Comparison of ENCODE assay signal across 8 mouse cellular contexts in genomic region chr2:90624920-90625319, GRCm38 (mm10). TPM values are rescaled to one million over a fixed set of nuclear protein-coding genes. Genes with fewer than 3 reads are reported as not detected.
DNase-seq lines count a peak whose midpoint lies in the region; ATAC-seq and TF ChIP-seq lines count a peak whose summit lies in the region.

No protein-coding gene starts in this region.

- no peaks in the 10 kb centered on the region for H3K27me3 ChIP-seq in midbrain, embryonic 12.5 days
- no peaks in the 10 kb centered on the region for H3K27me3 ChIP-seq in spleen, adult 2 months (ENCODE audit: control insufficient read depth, insufficient read depth, low read length)

- H3K36me3 ChIP-seq in midbrain, embryonic 12.5 days = no peaks in the 10 kb centered on the region
- no peaks in the 10 kb centered on the region for H3K36me3 ChIP-seq in spleen, adult 2 months (ENCODE audit: control insufficient read depth, insufficient read depth, low read length)

- H3K4me1 ChIP-seq in midbrain, embryonic 12.5 days = no peaks in the 10 kb centered on the region
- no peaks in the 10 kb centered on the region for H3K4me1 ChIP-seq in spleen, adult 2 months (ENCODE audit: control insufficient read depth, insufficient read depth, insufficient read length)

- WGBS in midbrain, embryonic 12.5 days = 19% methylated on average over 6 of the region's 6 CpGs
- WGBS in spleen, adult 2 months = 18% methylated on average over 6 of the region's 6 CpGs

- no peak overlapping the region for H3K9ac ChIP-seq in midbrain, embryonic 12.5 days (replicated peaks)

- H3K9me3 ChIP-seq in midbrain, embryonic 12.5 days = no peaks in the 10 kb centered on the region

- peak; percentile 41; the same call in 1 of the 2 replicates for TF ChIP-seq CTCF in spleen, adult 2 months (IDR thresholded peaks at IDR 0.05; ENCODE audit: extremely low read depth, insufficient read depth, insufficient read length, insufficient replicate concordance)

- peak; percentile 30 to 32 for DNase-seq in urinary bladder, adult 18-20 months (ENCODE audit: low spot score in 2 of 2)
- DNase-seq in urinary bladder, adult 2 months (ENCODE audit: low spot score) = no peak
- peak; percentile 79 to 90 for DNase-seq in cerebellum, postnatal 25 days
- DNase-seq in gastrocnemius, postnatal 10 days = peak; percentile 64
- DNase-seq in kidney, adult 11 months = peak; percentile 76
- DNase-seq in left cerebral cortex, postnatal 36 days (ENCODE audit: low spot score in 2 of 2) = peak; percentile 29 to 52
- DNase-seq in spleen, adult 2 months (ENCODE audit: low read depth in 1 of 2, low spot score in 2 of 2) = peak; percentile 56 to 72

- no peak overlapping the region for H3K27ac ChIP-seq in midbrain, embryonic 12.5 days (replicated peaks)
- no peak overlapping the region for H3K27ac ChIP-seq in spleen, adult 2 months (ENCODE audit: insufficient read depth, low read length)

- TF ChIP-seq POLR2A in spleen, adult 2 months (IDR thresholded peaks at IDR 0.05; ENCODE audit: low read depth, low read length) = no peak

- no peak overlapping the region for H3K4me3 ChIP-seq in midbrain, embryonic 12.5 days
- H3K4me3 ChIP-seq in spleen, adult 2 months (ENCODE audit: extremely low read depth, insufficient read depth, insufficient read length) = no peak overlapping the region

- H3K4me2 ChIP-seq in midbrain, embryonic 12.5 days (replicated peaks) = no peak overlapping the region

- 0 out of 2 replicates have a peak, but pooled peaks have one; percentile 49 for ATAC-seq in midbrain, embryonic 12.5 days (ENCODE audit: low FRiP score, low read depth)

- intact Hi-C loops in left cerebral cortex, postnatal 36 days (cut with DNase I) = loop anchor here (2.0 to 5.0 kb wide), 2 partner anchors 43 to 150 kb away; partner anchors contain the start of gene Ptprj

RNA-seq across cellular contexts. Expression of gene Ptprj, which starts 44.5 kb away (rescaled TPM):
- polyA plus RNA-seq in urinary bladder, adult 2 months (2012; rRNA removed) = 7.1 and 10.1 TPM in 2 replicates
- 1 to 10 TPM; 7.5 to 9.5 TPM for total RNA-seq in gastrocnemius, postnatal 10 days (2021)
- total RNA-seq in left cerebral cortex, postnatal 36 days (2021) = 100 to 1,000 TPM; 112 to 118 TPM
- polyA plus RNA-seq in midbrain, embryonic 12.5 days (2016; fragmentation: Nextera tagmentation; extraction: Ambion mirVana) = 2.5 and 3.0 TPM in 2 replicates
- polyA plus RNA-seq in spleen, adult 2 months (2012; rRNA removed) = 21.0 and 21.9 TPM in 2 replicates

RNA-seq across cellular contexts. Expression of gene Nup160, which starts 52.1 kb away (rescaled TPM):
- 13.6 and 13.9 TPM in 2 replicates for polyA plus RNA-seq in urinary bladder, adult 2 months (2012; rRNA removed)
- total RNA-seq in gastrocnemius, postnatal 10 days (2021) = 10 to 100 TPM; 11.7 to 14.9 TPM
- 10 to 100 TPM; 18.2 to 20.5 TPM for total RNA-seq in left cerebral cortex, postnatal 36 days (2021)
- polyA plus RNA-seq in midbrain, embryonic 12.5 days (2016; fragmentation: Nextera tagmentation; extraction: Ambion mirVana) = 47.8 and 50.1 TPM in 2 replicates
- 10.3 and 11.5 TPM in 2 replicates for polyA plus RNA-seq in spleen, adult 2 months (2012; rRNA removed)
